10 mouse cellular contexts compared by ENCODE assay signal in the genomic region with DNA sequence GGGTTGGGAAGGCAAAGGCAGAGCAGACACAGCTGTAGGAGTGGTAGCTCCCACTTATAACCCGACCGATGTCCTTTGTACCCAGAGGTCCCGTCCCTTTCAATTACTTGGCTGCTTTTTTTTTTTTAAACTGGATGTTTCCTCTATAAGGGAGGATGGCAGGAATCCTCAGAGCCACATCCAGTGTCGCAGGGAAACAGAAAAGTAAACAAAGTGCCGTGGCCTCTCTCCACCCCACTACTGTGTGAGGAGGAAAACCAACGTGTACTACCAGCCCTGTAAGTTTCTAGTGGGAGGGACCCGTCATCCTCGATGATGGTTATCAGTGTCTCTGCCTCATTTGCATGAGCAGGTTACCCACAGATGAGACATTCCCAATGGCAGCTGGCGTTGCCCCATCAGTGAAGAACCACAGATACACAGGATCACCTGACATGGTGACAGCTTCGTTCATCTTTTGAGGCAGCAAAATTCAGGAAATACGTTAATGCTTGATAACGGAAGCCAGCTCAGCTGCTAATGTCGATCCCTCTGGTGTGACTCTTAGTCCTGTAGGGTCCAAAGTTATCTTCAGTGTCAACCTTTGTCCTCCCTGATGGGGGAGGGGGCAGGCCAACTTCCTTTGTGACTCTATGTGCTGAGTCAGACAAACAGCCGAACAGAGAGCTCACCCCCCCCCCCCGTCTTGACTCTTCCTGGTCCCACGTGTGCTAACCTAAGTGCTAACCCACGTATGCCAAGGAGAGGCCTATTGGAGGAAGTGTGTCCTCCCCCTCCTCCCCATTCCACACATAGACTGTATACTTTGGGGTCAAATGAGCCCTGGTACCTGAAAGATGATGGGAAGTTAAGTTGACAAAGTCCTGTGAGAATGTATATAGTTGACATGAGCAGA. TPM values are rescaled to one million over a fixed set of nuclear protein-coding genes. Genes with fewer than 3 reads are reported as not detected.
DNase-seq lines count a peak whose midpoint lies in the region; ATAC-seq lines count a peak whose summit lies in the region.
"Had no signal": no experiment of that assay in that cellular context is flagged by ENCODE, and none has a peak within 500 bp of the region (broad histone marks: within the 10 kb centered on the region; RNA-seq: fewer than 3 reads in every experiment).

No protein-coding gene starts in this region.

- intact Hi-C loops in left cerebral cortex, postnatal 36 days (cut with DNase I), result no loop called here

- H3K27ac ChIP-seq in forebrain, embryonic 16.5 days (ENCODE audit: low read length), result no peak overlapping the region

- no peaks in the 10 kb centered on the region for H3K36me3 ChIP-seq in forebrain, embryonic 16.5 days (ENCODE audit: control insufficient read depth, insufficient read depth)

- ATAC-seq in forebrain, embryonic 16.5 days, result no peak
- ATAC-seq: lung, postnatal 0 days had no signal

- H3K4me1 ChIP-seq in forebrain, embryonic 16.5 days (replicated peaks; ENCODE audit: control insufficient read depth, insufficient read depth, low read length), result peaks cover 3% of the 10 kb centered on the region

- H3K4me3 ChIP-seq in forebrain, embryonic 16.5 days (replicated peaks; ENCODE audit: low read length), result no peak overlapping the region

- H3K27me3 ChIP-seq in forebrain, embryonic 16.5 days (replicated peaks; ENCODE audit: control insufficient read depth, insufficient read depth, low read length), result no peaks in the 10 kb centered on the region

- H3K9ac ChIP-seq in forebrain, embryonic 16.5 days (replicated peaks; ENCODE audit: low read depth, low read length), result no peak overlapping the region

- H3K9me3 ChIP-seq in forebrain, embryonic 16.5 days (ENCODE audit: control insufficient read depth, low read length), result no peaks in the 10 kb centered on the region

- H3K4me2 ChIP-seq in forebrain, embryonic 16.5 days (ENCODE audit: low read length), result no peak overlapping the region

- WGBS in forebrain, embryonic 16.5 days, result 83% methylated on average over 17 of the region's 17 CpGs

- peak; percentile 79 to 83 for DNase-seq in B cell, adult 2 months
- peak; percentile 48 to 62 for DNase-seq in CD8-positive naive resting alpha-beta T cell, adult 2 months (ENCODE audit: low read depth in 2 of 2, low spot score in 2 of 2)
- DNase-seq in kidney, postnatal 4 days, result peak; percentile 30 to 54
- peak; percentile 63 to 81 for DNase-seq in natural killer cell, adult 2 months (ENCODE audit: low spot score in 2 of 2)
- no peak for DNase-seq in left cerebral cortex, postnatal 36 days (ENCODE audit: low spot score in 2 of 2)
- no peak for DNase-seq in urinary bladder, postnatal 36 days (ENCODE audit: low spot score in 2 of 2)
- DNase-seq in frontal cortex, postnatal 14 days (ENCODE audit: low spot score in 2 of 2), result no peak
- DNase-seq: cerebellum, adult 11 months had no signal

RNA-seq across cellular contexts. Expression of a gene that starts 39.1 kb away (rescaled TPM):
- 10 to 100 TPM; 13.0 to 14.3 TPM for total RNA-seq in left cerebral cortex, postnatal 36 days (2021)
- polyA plus RNA-seq in forebrain, embryonic 16.5 days (2015; fragmentation: Nextera tagmentation; extraction: Ambion mirVana), result 4.5 and 6.1 TPM in 2 replicates

Comparison
In these comparisons a context has a peak if more than half of its experiments do, and no peak if none do; other contexts are left out.
1. DNase-seq: peak in B cell, adult 2 months (2 of 2), CD8-positive naive resting alpha-beta T cell, adult 2 months (2 of 2), kidney, postnatal 4 days (2 of 2) and natural killer cell, adult 2 months (2 of 2); none in left cerebral cortex, postnatal 36 days (0 of 2), urinary bladder, postnatal 36 days (0 of 2) and frontal cortex, postnatal 14 days (0 of 2).